Mouse (Mus musculus) embryonic facial prominence, embryonic 11.5 days (tissue): ENCODE data around the gene Phc3. TPM values are rescaled to one million over a fixed set of nuclear protein-coding genes. Genes with fewer than 3 reads are reported as not detected.
A peak's percentile ranks its signal among the peaks of the same experiment; 100 is the strongest.

Experiments used
- ATAC-seq: fragments of 200-750 bp; cut with Nextera tagmentation; replicated peaks from 2 replicates; pipeline ENCODE4 v1.8.0; 2017; ENCODE audit warnings: low read depth; ENCODE audit not compliant: insufficient number of reproducible peaks, low FRiP score, low TSS enrichment
- DNase-seq: peaks from one replicate; pipeline ENCODE4 v3.0.0-alpha.2; 2015; ENCODE audit warnings: low spot score
- H3K27ac ChIP-seq: fragments of 300-500 bp; sonication (generic); replicated peaks from 2 replicates; pipeline ENCODE4 v1.5.1; 2014; ENCODE audit warnings: mild to moderate bottlenecking, low read depth, low read length, control low read depth
- H3K27me3 ChIP-seq: fragments of 300-500 bp; sonication (generic); 2 replicates; pipeline ENCODE4 v1.6.1; 2014; ENCODE audit warnings: mild to moderate bottlenecking, low read length, moderate library complexity, mixed read lengths; ENCODE audit not compliant: control insufficient read depth, insufficient read depth
- H3K36me3 ChIP-seq: fragments of 300-500 bp; sonication (generic); replicated peaks from 2 replicates; pipeline ENCODE4 v1.6.1; 2014; ENCODE audit warnings: low read depth, mild to moderate bottlenecking, low read length, moderate library complexity, mixed read lengths; ENCODE audit not compliant: control insufficient read depth, insufficient read depth
- H3K4me1 ChIP-seq: fragments of 300-500 bp; sonication (generic); 2 replicates; pipeline ENCODE4 v1.6.1; 2014; ENCODE audit warnings: low read length, mixed read lengths; ENCODE audit not compliant: control insufficient read depth, insufficient read depth
- H3K4me2 ChIP-seq: fragments of 300-500 bp; sonication (generic); 2 replicates; pipeline ENCODE4 v1.6.1; 2014; ENCODE audit warnings: low read depth, mild to moderate bottlenecking, control low read depth, low read length, moderate library complexity
- H3K4me3 ChIP-seq: fragments of 300-500 bp; sonication (generic); 2 replicates; pipeline ENCODE4 v1.5.1; 2014; ENCODE audit warnings: low read depth, low read length, control low read depth
- H3K9ac ChIP-seq: fragments of 300-500 bp; sonication (generic); replicated peaks from 2 replicates; pipeline ENCODE4 v1.6.1; 2014; ENCODE audit warnings: mild to moderate bottlenecking, control low read depth, low read length
- H3K9me3 ChIP-seq: fragments of 300-500 bp; sonication (generic); replicated peaks from 2 replicates; pipeline ENCODE4 v1.6.1; 2016; ENCODE audit warnings: mild to moderate bottlenecking, low read length, inconsistent platforms, mixed read lengths; ENCODE audit not compliant: control insufficient read depth
- WGBS: fragments of 180-500 bp; shearing (Covaris S2); extraction: QIAGEN DNeasy Blood & Tissue Kit; methylation state at CpG from one replicate; pipeline ENCODE4 v1.1.7; 2014; 5-methylcytosine and 5-hydroxymethylcytosine counted together
- polyA plus RNA-seq: library from polyadenylated mRNA; unstranded; fragments of >200 nt; fragmentation: Nextera tagmentation; extraction: Ambion mirVana; gene quantifications from 2 replicates; pipeline ENCODE4 v1.2.1, GENCODE M21; 2014

Phc3 gene
- polyA plus RNA-seq, 1 experiment from 2014 or later: 4.4 TPM

DNA sequence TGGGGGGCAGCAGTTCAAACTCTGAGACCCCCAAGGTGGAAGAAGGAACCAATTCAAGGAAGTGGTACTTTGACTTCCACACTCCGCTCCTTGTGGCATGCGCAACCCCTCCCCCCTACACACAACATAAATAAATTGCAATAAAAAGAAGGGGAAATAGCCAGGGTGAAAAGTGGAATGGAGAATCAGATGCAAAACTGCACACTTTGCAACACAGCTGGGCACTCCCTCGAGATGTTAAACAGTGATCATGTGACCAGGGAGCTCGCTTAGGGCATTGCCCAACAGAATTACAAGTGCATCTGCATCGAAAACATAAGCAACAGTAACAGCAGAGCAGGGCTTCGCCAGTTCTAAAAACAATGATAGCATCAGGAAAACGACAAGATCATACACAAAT is 22.9 kb upstream of the Phc3 start:
- DNase-seq: no peak
- H3K4me2 ChIP-seq: no peak overlapping the region
- no peaks in the 10 kb centered on the region for H3K36me3 ChIP-seq
- H3K9ac ChIP-seq: no peak overlapping the region
- H3K4me1 ChIP-seq: no peaks in the 10 kb centered on the region
- ATAC-seq: no peak
- no peak overlapping the region for H3K27ac ChIP-seq
- WGBS: 83% methylated on average over 7 of the region's 7 CpGs
- H3K27me3 ChIP-seq: no peaks in the 10 kb centered on the region
- no peaks in the 10 kb centered on the region for H3K9me3 ChIP-seq
- H3K4me3 ChIP-seq: no peak overlapping the region

DNA sequence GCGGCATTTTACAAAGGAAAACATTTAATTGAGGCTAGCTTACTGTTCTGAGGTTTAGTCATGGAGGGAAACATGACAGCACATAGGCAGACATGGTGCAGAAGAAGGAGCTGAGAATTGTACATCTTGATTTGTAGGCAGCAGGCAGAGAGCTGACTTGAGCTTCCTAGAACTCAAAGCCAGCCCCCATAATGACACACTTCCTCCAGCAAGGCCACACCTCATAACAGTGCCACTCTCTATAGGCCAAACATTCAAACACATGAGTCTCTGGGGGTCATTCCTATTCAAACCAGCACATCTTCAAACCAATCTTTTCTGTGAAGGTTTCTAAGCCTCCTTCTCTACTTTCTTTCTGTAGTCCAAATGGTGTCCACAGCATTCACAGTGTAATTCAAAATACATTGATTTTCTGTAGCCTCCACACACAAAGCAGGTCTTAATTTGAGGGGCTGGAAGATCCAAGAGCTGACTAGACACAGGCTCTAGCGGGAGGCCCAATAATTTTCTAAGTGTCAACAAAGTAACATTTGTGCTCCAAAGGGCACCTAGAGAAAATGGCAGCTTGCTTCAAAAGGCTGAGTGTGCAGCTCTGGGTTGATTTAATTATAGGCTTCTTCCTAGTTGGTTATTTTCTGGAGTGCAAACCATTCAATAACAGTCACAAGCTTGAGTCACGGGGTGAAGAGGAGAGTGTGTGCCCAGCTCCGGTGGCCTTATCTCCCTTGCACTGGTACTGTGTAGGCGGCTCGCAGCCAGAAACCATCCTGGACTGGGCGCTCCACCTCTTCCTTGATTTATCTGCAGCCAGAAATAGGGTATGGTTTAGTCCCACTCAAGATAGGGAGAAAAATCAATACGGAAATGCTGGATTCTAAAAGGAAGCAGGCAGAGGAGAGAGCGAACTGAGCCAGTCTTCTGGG is 18.4 kb upstream of the Phc3 start:
- DNase-seq (no peak), ATAC-seq (no peak)
- no peaks in the 10 kb centered on the region for H3K36me3 ChIP-seq
- H3K9me3 ChIP-seq: no peaks in the 10 kb centered on the region
- no peak overlapping the region for H3K4me3 ChIP-seq
- 91% methylated on average over 9 of the region's 9 CpGs for WGBS
- H3K27me3 ChIP-seq: no peaks in the 10 kb centered on the region
- H3K4me1 ChIP-seq: no peaks in the 10 kb centered on the region
- H3K9ac ChIP-seq: no peak overlapping the region
- no peak overlapping the region for H3K4me2 ChIP-seq
- H3K27ac ChIP-seq: no peak overlapping the region

DNA sequence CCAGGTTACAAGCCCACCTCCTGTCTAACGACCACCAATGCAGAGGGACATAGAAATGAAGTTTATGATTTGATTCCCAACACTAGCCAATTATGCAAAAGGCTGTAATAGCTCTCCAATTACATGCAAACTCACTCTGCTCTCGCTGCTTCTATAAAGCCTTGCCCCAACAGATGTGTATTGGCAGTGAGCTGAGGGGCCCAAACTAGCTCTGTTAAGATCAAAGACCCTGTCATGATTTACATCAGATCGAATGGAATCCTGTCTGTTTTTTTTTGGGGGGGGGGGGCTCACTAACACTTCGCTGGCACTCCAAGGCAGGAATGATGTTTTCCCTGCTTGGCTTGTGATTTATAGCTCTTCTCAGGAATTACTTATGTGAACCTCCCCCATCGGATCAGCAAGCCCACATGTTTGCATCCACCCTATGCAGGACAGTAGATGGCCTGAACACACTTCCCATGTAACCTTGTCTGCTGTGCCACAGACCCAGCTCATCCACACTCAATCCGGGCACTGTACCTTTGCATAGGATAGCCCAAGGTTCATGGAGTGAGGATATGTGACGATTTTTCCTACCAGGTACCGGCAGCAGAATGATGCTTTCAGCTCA is 13.8 kb upstream of the Phc3 start:
- H3K9me3 ChIP-seq: no peaks in the 10 kb centered on the region
- no peak overlapping the region for H3K4me3 ChIP-seq
- H3K36me3 ChIP-seq: no peaks in the 10 kb centered on the region
- DNase-seq (no peak), ATAC-seq (no peak)
- no peaks in the 10 kb centered on the region for H3K27me3 ChIP-seq
- H3K27ac ChIP-seq: no peak overlapping the region
- H3K4me1 ChIP-seq: no peaks in the 10 kb centered on the region
- no peak overlapping the region for H3K4me2 ChIP-seq
- WGBS: 67% methylated on average over 8 of the region's 8 CpGs
- H3K9ac ChIP-seq: no peak overlapping the region

DNA sequence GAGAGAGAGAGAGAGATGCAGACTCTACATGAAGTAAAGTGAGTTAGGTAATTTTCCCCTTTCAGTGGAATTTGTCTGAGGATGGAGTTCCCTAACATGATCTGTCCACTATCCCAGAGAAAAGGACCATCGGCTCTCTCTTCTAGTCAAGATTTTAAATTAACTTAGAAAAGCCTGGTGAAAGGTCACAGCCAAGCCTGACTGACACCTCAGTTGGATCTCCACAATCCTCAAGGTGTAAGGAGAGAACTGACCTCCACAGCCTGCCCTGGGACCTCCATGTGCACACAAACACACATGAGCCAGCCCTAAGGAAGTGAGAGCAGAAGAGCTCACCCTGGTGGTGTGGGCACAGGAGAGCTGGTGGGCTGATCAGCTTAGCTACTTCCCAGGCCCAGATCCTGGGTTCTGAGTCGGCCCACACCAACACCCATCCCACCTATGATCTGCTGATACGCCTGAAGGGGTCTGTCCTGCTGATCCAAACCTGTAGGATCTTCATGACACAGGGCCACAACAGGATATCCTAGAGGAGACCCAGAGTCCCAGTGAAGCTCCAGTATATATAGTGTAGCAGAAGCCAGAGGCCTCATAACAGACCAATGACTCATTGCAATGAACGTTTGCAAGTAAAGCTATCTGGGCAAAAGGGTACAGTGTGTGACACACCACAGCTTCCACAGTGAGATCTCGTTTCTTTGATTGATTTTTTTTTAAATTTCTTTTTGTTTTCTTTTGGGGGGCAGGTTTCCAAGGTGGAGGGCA is 12.6 kb upstream of the Phc3 start:
- Histone ChIP-seq H3K4me1 (no peaks in the 10 kb centered on the region), H3K36me3 (no peaks in the 10 kb centered on the region), H3K4me2 (no peak overlapping the region), H3K27ac (no peak overlapping the region), H3K4me3 (no peak overlapping the region), H3K9ac (no peak overlapping the region), H3K27me3 (no peaks in the 10 kb centered on the region), H3K9me3 (no peaks in the 10 kb centered on the region)
- 74% methylated on average over 5 of the region's 5 CpGs for WGBS
- no peak for ATAC-seq
- no peak for DNase-seq

DNA sequence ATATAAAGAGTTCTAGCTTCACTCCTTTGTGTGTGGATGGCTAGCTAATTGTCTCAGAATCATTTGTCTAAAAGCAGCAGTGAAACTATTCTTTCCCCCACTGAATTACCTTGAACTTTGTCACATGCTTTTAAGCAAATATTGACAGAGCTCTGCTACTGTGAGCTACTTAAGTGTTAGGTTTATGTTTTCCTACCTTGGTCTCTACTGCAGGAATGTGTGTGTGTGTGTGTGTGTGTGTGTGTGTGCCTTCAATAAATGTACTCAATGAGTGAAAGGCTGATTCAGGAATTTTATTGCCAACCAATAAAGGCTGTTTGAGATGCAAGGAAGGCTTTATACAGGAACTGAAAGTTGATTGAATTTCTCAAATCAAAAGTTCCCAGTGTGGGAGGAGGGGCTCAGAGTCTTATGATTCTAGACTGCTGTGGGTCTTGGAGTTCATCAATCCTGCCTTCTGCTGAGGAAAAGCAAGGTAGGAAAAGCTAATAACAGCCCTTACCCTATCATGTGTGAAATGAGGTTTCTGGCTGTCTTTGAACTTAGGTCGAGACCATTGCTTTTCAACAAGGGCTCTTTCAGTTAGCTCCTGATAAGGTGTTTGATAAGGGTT is 7.9 kb upstream of the Phc3 start:
- H3K4me1 ChIP-seq: no peaks in the 10 kb centered on the region
- no peak overlapping the region for H3K9ac ChIP-seq
- no peaks in the 10 kb centered on the region for H3K27me3 ChIP-seq
- 76% methylated on average over 1 of the region's 1 CpGs for WGBS
- no peak overlapping the region for H3K4me3 ChIP-seq
- DNase-seq (no peak), ATAC-seq (no peak)
- H3K9me3 ChIP-seq: no peaks in the 10 kb centered on the region
- no peak overlapping the region for H3K4me2 ChIP-seq
- no peak overlapping the region for H3K27ac ChIP-seq
- H3K36me3 ChIP-seq: no peaks in the 10 kb centered on the region

DNA sequence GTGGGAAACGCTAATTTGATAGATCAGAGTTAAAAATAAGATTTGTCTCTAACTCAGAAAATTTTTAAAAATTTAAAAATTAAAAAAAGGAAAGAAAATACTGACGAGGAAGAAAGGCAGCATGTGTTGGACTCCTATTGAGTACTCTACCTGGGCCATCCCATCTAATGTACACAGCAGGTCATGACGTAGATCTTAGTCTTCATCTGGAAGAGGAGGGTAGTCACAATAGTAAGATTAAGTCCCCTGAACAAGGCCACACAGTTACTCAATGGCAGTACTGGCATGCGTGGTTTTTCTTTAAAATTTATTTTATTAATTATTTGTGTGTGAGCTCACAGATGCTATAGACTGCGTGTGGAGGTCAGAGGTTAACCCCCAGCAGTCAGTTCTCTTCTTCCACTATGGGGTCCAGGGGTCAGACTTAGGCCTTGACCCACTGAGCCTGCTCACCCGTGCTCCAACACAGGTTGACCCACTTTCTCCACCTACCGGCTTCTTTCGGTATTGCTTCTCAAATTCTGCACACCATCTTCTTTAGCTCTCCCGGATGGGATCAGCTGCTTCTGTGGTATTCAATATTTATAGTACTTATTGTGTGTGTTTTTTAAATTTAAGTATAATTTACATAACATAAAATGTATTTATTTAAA is 6.0 kb upstream of the Phc3 start:
- Histone ChIP-seq H3K27ac (no peak overlapping the region), H3K36me3 (no peaks in the 10 kb centered on the region), H3K4me2 (no peak overlapping the region), H3K9ac (no peak overlapping the region), H3K4me1 (no peaks in the 10 kb centered on the region), H3K9me3 (no peaks in the 10 kb centered on the region), H3K27me3 (no peaks in the 10 kb centered on the region), H3K4me3 (no peak overlapping the region)
- peak; percentile 79 for ATAC-seq
- 40% methylated on average over 9 of the region's 9 CpGs for WGBS
- peak; percentile 80 for DNase-seq

DNA sequence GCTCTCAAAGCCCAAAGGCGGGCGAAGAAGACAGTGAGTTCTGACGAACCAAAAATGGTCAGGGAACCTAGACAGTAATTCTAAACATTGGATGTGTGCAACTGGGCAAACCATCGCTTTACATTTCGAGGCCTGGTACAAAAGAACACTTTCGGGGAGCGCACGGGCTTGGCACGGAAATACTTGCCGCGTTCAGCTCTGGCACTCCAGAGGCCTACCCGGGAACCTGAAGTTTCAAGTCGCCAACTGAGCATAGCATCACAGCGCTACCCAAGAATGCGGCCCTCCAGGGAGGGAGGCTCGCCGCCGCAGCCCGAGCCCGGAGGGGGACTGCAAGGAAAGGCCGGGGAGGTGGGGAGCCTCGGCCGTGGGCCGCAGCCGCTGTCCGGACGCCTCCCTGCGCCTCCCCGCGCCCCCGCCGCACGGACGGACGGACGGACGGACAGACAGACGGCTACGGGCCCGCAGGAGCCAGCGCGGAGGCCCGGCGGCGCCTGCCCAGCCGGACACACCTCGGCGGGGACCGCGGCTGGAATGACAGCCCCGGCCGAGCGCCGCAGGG is 603 bp downstream of the Phc3 start:
- H3K27ac ChIP-seq: peak overlapping the region; percentile 47; the same call in 1 of the 2 replicates
- H3K36me3 ChIP-seq: peaks cover 1% of the 10 kb centered on the region
- peak overlapping the region; percentile 97 for H3K4me3 ChIP-seq
- WGBS: under 1% methylated on average over 54 of the region's 54 CpGs
- peak; percentile 62; the same call in 1 of the 2 replicates for ATAC-seq
- peak overlapping the region; percentile 93 for H3K9ac ChIP-seq
- peak overlapping the region; percentile 64 for H3K4me2 ChIP-seq
- no peaks in the 10 kb centered on the region for H3K27me3 ChIP-seq
- peak; percentile 60 for DNase-seq
- no peaks in the 10 kb centered on the region for H3K4me1 ChIP-seq
- H3K9me3 ChIP-seq: no peaks in the 10 kb centered on the region; the same call in 1 of the 2 replicates
